Mouse (Mus musculus): ENCODE results near the gene Olfr802.

Olfr802 gene

GRCm38 (mm10) chr10:129688069-129688468, at the start of gene Olfr802:
TSS of gene Olfr802 (minus strand) at chr10:129688169.
- no peak for DNase-seq

GRCm38 (mm10) chr10:129729275-129729674, 41.3 kb upstream of the Olfr802 start, which contains the start of gene Olfr805:
TSS of gene Olfr805 (minus strand) at chr10:129729375.
- DNase-seq = no peak

- DNase-seq = no peak
Observed at GRCm38 (mm10) chr10:129702910-129703309, 14.9 kb upstream of the Olfr802 start, which contains the start of gene Olfr804. TSS of gene Olfr804 (plus strand) at chr10:129703210.

GRCm38 (mm10) chr10:129694186-129694585, 6.2 kb upstream of the Olfr802 start, which contains the start of gene Olfr803:
TSS of gene Olfr803 (minus strand) at chr10:129694286.
- no peak for DNase-seq

GRCm38 (mm10) chr10:129673765-129674164, 14.2 kb downstream of the Olfr802 start, which contains the start of gene Olfr801:
TSS of gene Olfr801 (minus strand) at chr10:129673865.
- no peak for DNase-seq

GRCm38 (mm10) chr10:129657394-129657793, 30.6 kb downstream of the Olfr802 start, which contains the start of gene Olfr800:
TSS of gene Olfr800 (plus strand) at chr10:129657694.
- no peak for DNase-seq

- DNase-seq = no peak
Observed at GRCm38 (mm10) chr10:129651763-129652162, 36.2 kb downstream of the Olfr802 start.

- no peak for DNase-seq
Observed at GRCm38 (mm10) chr10:129637184-129637583, 50.8 kb downstream of the Olfr802 start, which contains the start of gene Olfr799. TSS of gene Olfr799 (plus strand) at chr10:129637484.

GRCm38 (mm10) chr10:129627834-129628233, 60.1 kb downstream of the Olfr802 start, which contains the start of gene Olfr798:
TSS of gene Olfr798 (minus strand) at chr10:129627934.
- no peak for DNase-seq

Data from kidney, postnatal 36 days (tissue).